Mouse (Mus musculus): ENCODE results near the gene Gatd1.
A peak's percentile ranks its signal among the peaks of the same experiment; 100 is the strongest.
"Not testable (repeated sequence)": the region's sequence is repeated elsewhere in the genome, so short reads cannot be mapped to it uniquely, and the experiment has no call there.

Gene Gatd1

GRCm38 (mm10) chr7:141429310-141429709, 15.4 kb upstream of the Gatd1 start, which contains the start of gene Cend1:
TSS of gene Cend1 (minus strand) at chr7:141429491.
- no peak for DNase-seq (ENCODE audit: extremely low spot score, low read depth, low spot score)

- DNase-seq (ENCODE audit: extremely low spot score, low read depth, low spot score) = no peak
These were observed 14.8 kb upstream of the Gatd1 start for GRCm38 (mm10) chr7:141428701-141429100.

DNA sequence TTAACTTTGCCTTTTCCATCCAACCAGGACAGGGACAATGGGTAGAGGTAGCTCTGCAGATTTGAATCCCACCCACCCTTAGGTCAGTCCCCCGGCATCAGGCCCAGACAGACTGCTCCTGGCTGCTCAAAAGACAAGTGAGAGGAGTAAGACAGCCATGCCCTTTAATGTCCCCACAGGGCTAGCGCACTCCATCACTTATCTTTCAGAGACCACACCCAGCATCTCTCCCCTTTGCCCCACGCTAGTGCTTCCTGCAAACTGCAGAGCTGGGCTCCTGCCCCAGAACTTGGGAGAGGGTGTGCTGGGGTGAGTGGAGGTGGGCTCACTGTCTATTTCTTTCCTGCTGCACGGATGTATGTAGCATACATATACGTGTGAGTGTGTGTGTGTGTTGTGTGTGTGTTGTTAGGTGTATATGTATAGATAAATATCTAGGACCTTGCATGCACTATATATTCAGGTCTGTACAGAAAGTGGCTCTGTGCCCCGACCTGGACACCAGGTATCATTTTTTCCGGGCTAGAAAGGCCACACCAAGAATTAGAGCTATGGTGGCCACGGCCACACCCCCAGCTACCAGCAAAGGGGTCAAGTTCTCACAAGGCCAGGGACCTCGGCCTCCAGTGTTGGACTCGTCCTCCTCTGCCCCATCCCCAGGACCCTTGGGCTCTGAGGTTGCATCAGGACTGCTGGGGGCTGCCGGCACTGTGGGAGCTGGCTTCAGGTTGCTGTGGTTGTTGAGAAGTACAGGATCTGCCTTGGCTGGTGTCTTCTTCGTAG, 13.2 kb upstream of the Gatd1 start:
- DNase-seq (ENCODE audit: extremely low spot score, low read depth, low spot score) = no peak

GRCm38 (mm10) chr7:141423811-141424210, 9.9 kb upstream of the Gatd1 start:
- DNase-seq (ENCODE audit: extremely low spot score, low read depth, low spot score) = no peak

GRCm38 (mm10) chr7:141420030-141420702, 6.2 kb upstream of the Gatd1 start:
- no peak for DNase-seq (ENCODE audit: extremely low spot score, low read depth, low spot score)

GRCm38 (mm10) chr7:141418970-141419369, 5.0 kb upstream of the Gatd1 start:
- no peak for DNase-seq (ENCODE audit: extremely low spot score, low read depth, low spot score)

- DNase-seq (ENCODE audit: extremely low spot score, low read depth, low spot score) = no peak
These were observed 4.1 kb upstream of the Gatd1 start for GRCm38 (mm10) chr7:141417731-141418681.

DNA sequence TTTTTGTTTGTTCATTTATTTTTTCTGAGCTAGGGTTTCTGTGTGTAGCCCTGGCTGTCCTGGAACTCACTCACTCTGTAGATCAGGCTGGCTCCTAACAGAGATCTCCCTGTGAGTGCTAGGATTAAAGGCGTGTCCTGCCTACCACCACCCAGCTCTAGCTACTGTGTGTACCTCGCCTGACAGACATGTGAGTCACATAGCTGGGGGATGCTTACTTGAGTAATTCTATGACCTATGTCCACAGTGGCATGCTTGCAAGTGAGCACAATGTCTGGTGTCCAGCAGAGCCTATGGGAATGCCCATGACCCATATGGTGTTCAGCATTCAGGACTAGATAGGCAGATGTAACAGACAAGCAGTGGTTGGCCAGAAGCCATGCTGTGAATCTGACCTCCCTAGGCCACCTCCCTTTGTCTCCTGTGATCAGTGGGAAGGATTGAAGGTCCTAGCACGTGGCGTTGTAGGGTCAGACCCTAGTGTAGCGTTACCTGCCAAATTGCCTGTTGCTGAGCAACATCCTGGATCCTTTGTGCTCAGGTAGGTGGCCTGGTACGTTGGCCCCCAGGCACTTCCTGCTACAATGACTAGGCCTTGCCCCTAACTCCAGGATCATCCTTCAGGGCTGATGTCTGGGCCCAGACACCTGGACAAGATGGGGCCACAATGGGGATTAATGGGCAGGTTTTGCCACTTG, 2.4 kb upstream of the Gatd1 start:
- DNase-seq (ENCODE audit: extremely low spot score, low read depth, low spot score) = no peak

GRCm38 (mm10) chr7:141413331-141413730, 605 bp downstream of the Gatd1 start:
- no peak for DNase-seq (ENCODE audit: extremely low spot score, low read depth, low spot score)

GRCm38 (mm10) chr7:141411667-141412066, 2.3 kb downstream of the Gatd1 start:
- DNase-seq (ENCODE audit: extremely low spot score, low read depth, low spot score) = no peak

- no peak for DNase-seq (ENCODE audit: extremely low spot score, low read depth, low spot score)
These were observed 3.3 kb downstream of the Gatd1 start for GRCm38 (mm10) chr7:141410631-141411030.

DNA sequence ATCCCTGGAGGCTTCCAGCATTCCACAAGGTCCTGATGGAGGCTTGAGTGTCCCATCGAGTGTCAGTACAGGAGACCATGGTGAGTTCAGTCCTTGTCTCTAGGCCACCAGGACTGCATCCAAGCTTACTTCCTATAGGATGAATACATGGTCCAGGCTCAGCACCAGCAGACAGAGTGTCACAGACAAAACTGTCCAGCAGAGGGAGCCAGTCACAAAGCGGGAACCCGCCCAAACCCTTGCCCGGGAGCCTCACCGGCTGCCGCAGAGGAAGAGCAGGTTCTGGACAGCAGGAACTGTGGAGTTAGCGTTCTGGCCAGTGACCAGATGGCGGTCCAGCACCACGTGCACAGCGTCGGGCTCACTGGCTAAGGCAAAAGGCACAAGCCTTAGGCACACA, 5.1 kb downstream of the Gatd1 start:
- DNase-seq (ENCODE audit: extremely low spot score, low read depth, low spot score) = peak; percentile 53

GRCm38 (mm10) chr7:141407670-141408069, 6.3 kb downstream of the Gatd1 start:
- DNase-seq (ENCODE audit: extremely low spot score, low read depth, low spot score) = not testable (repeated sequence)

DNA sequence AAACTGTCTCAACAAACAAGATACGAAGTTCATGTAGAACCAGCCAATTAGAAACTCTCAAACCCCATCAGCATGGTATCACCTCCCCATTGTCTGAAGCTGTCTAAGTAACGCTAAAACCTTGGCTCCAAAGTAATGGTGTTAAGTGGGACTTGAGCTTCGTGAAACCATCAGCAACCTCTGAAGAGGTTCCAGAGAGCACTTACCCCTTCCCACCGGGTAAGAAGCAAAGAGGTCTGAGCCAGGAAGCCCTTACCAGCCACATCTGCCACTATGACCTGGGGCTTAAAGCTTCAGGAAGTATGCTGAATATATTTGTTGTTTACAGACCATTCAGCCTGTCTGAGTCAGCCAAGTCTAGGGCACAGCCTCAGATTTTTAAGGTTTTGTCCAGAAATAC, 8.5 kb downstream of the Gatd1 start:
- DNase-seq (ENCODE audit: extremely low spot score, low read depth, low spot score) = no peak

DNA sequence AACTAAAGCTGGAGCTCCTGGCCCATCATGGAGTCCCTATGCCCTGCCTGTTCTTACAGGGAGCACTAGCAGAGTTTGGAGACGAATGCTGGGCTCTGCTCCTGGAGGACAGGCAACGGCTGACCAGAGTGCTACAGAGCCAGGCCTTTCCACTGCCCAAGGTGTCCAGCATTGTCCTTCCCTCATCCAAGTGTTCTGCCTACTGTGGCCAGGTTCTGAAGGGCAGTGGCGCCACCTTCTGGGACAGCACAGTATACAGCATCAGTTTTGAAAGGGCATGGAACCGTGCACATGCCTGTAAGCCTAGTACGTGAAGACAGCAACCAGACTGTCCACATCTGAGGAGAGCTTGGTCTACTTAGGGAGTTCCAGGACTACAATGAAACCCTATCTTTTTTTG, 10.6 kb downstream of the Gatd1 start:
- DNase-seq (ENCODE audit: extremely low spot score, low read depth, low spot score) = no peak

DNA sequence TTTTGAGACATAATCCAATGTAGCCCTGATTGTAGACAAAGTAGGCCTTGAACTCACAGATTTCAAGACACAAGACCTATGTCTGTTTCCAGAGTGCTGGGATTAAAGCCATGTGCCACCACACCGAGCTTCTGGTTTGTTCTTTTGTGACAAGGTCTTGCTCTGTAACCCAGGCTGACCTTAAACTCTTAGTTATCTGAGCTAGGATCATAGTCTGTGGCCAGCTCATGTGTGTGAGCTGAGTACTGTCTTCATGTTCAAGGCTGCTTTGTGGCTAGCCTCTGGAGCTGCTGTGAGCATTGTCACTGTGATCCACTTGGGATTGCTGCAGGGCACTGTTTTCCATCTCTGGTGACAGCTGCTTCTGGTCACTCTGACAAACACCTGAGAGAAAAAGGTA, 18.6 kb downstream of the Gatd1 start:
- no peak for DNase-seq (ENCODE audit: extremely low spot score, low read depth, low spot score)

- DNase-seq (ENCODE audit: extremely low spot score, low read depth, low spot score) = no peak
These were observed 19.2 kb downstream of the Gatd1 start for GRCm38 (mm10) chr7:141394771-141395170.

DNA sequence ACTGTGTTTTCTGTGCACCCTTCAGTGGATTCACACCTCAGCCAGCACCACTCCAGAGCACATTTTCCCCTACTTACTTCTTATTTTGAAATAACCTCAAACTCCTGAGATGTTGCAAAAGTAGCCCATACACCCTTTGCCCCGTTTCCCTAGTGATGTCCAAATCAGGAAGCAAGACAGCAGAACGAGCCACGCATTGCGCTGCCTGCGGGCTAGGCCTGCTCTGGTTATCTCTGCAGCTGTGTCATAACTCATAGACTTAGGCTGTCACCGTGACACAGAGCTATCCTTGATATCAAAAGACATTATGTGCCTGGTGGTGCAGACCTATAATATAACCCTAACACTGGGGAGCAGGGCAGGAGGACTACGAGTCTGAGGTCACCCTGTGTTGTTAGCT, 19.8 kb downstream of the Gatd1 start:
- no peak for DNase-seq (ENCODE audit: extremely low spot score, low read depth, low spot score)

GRCm38 (mm10) chr7:141392552-141393222, 21.2 kb downstream of the Gatd1 start:
- no peak for DNase-seq (ENCODE audit: extremely low spot score, low read depth, low spot score)
